Mouse (Mus musculus): ENCODE data around the gene Hivep2. TPM values are rescaled to one million over a fixed set of nuclear protein-coding genes. Genes with fewer than 3 reads are reported as not detected.

The Hivep2 gene
- polyA plus RNA-seq, 1 experiment from 2014 or later, result 21.1 TPM

GRCm38 (mm10) chr10:14132061-14132460 is 166.2 kb downstream of the Hivep2 start:
- H3K4me2 ChIP-seq (ENCODE audit: low read length), result no peak overlapping the region
- H3K27me3 ChIP-seq (replicated peaks; ENCODE audit: control insufficient read depth, insufficient read depth, low read length), result no peaks in the 10 kb centered on the region
- ATAC-seq, result no peak
- no peak overlapping the region for H3K9ac ChIP-seq (ENCODE audit: low read length)
- no peaks in the 10 kb centered on the region for H3K9me3 ChIP-seq (replicated peaks; ENCODE audit: control insufficient read depth, low read length)
- H3K36me3 ChIP-seq (ENCODE audit: control insufficient read depth, insufficient read depth, low read length), result peaks cover 22% of the 10 kb centered on the region; the same call in 1 of the 2 replicates
- H3K4me3 ChIP-seq (ENCODE audit: low read depth, low read length), result no peak overlapping the region
- no peaks in the 10 kb centered on the region for H3K4me1 ChIP-seq (ENCODE audit: control insufficient read depth, insufficient read depth, low read length)
- no peak overlapping the region for H3K27ac ChIP-seq (ENCODE audit: low read depth, low read length)
- DNase-seq (ENCODE audit: low spot score), result no peak
- 92% methylated on average over 17 of the region's 17 CpGs for WGBS

GRCm38 (mm10) chr10:14132937-14133336 is 167.1 kb downstream of the Hivep2 start:
- no peak overlapping the region for H3K9ac ChIP-seq (ENCODE audit: low read length)
- no peak overlapping the region for H3K4me2 ChIP-seq (ENCODE audit: low read length)
- no peak overlapping the region for H3K4me3 ChIP-seq (ENCODE audit: low read depth, low read length)
- H3K36me3 ChIP-seq (ENCODE audit: control insufficient read depth, insufficient read depth, low read length), result peaks cover 22% of the 10 kb centered on the region; the same call in 1 of the 2 replicates
- H3K27me3 ChIP-seq (replicated peaks; ENCODE audit: control insufficient read depth, insufficient read depth, low read length), result no peaks in the 10 kb centered on the region
- no peak for ATAC-seq
- H3K9me3 ChIP-seq (replicated peaks; ENCODE audit: control insufficient read depth, low read length), result no peaks in the 10 kb centered on the region
- no peak for DNase-seq (ENCODE audit: low spot score)
- H3K27ac ChIP-seq (ENCODE audit: low read depth, low read length), result no peak overlapping the region
- H3K4me1 ChIP-seq (ENCODE audit: control insufficient read depth, insufficient read depth, low read length), result no peaks in the 10 kb centered on the region

- Histone ChIP-seq H3K4me2 (ENCODE audit: low read length) (no peak overlapping the region), H3K9ac (ENCODE audit: low read length) (no peak overlapping the region), H3K27ac (ENCODE audit: low read depth, low read length) (no peak overlapping the region), H3K36me3 (ENCODE audit: control insufficient read depth, insufficient read depth, low read length) (peaks cover 7% of the 10 kb centered on the region), H3K4me1 (ENCODE audit: control insufficient read depth, insufficient read depth, low read length) (no peaks in the 10 kb centered on the region), H3K27me3 (replicated peaks; ENCODE audit: control insufficient read depth, insufficient read depth, low read length) (no peaks in the 10 kb centered on the region), H3K9me3 (replicated peaks; ENCODE audit: control insufficient read depth, low read length) (no peaks in the 10 kb centered on the region), H3K4me3 (ENCODE audit: low read depth, low read length) (no peak overlapping the region)
- no peak for ATAC-seq
- 90% methylated on average over 3 of the region's 3 CpGs for WGBS
- DNase-seq (ENCODE audit: low spot score), result no peak
Measured at GRCm38 (mm10) chr10:14138663-14139062, 172.8 kb downstream of the Hivep2 start.

- DNase-seq (ENCODE audit: low spot score) (no peak), ATAC-seq (no peak)
- H3K9ac ChIP-seq (ENCODE audit: low read length), result no peak overlapping the region
- H3K9me3 ChIP-seq (replicated peaks; ENCODE audit: control insufficient read depth, low read length), result no peaks in the 10 kb centered on the region
- no peak overlapping the region for H3K27ac ChIP-seq (ENCODE audit: low read depth, low read length)
- H3K36me3 ChIP-seq (ENCODE audit: control insufficient read depth, insufficient read depth, low read length), result peaks cover 22% of the 10 kb centered on the region
- H3K27me3 ChIP-seq (replicated peaks; ENCODE audit: control insufficient read depth, insufficient read depth, low read length), result no peaks in the 10 kb centered on the region
- 91% methylated on average over 3 of the region's 3 CpGs for WGBS
- no peak overlapping the region for H3K4me2 ChIP-seq (ENCODE audit: low read length)
- H3K4me3 ChIP-seq (ENCODE audit: low read depth, low read length), result no peak overlapping the region
- no peaks in the 10 kb centered on the region for H3K4me1 ChIP-seq (ENCODE audit: control insufficient read depth, insufficient read depth, low read length)
Measured at GRCm38 (mm10) chr10:14144840-14145239, 179.0 kb downstream of the Hivep2 start.

- ATAC-seq (no peak), DNase-seq (ENCODE audit: low spot score) (peak; percentile 13)
- H3K4me3 ChIP-seq (ENCODE audit: low read depth, low read length), result no peak overlapping the region
- H3K36me3 ChIP-seq (ENCODE audit: control insufficient read depth, insufficient read depth, low read length), result no peaks in the 10 kb centered on the region
- H3K4me2 ChIP-seq (ENCODE audit: low read length), result no peak overlapping the region
- no peaks in the 10 kb centered on the region for H3K4me1 ChIP-seq (ENCODE audit: control insufficient read depth, insufficient read depth, low read length)
- no peak overlapping the region for H3K9ac ChIP-seq (ENCODE audit: low read length)
- whole genome bisulfite sequencing, result 50% methylated on average over 7 of the region's 7 CpGs
- no peaks in the 10 kb centered on the region for H3K9me3 ChIP-seq (replicated peaks; ENCODE audit: control insufficient read depth, low read length)
- no peak overlapping the region for H3K27ac ChIP-seq (ENCODE audit: low read depth, low read length)
- no peaks in the 10 kb centered on the region for H3K27me3 ChIP-seq (replicated peaks; ENCODE audit: control insufficient read depth, insufficient read depth, low read length)
Measured at GRCm38 (mm10) chr10:14164829-14165228, 199.0 kb downstream of the Hivep2 start.

GRCm38 (mm10) chr10:14168197-14168844 is 202.4 kb downstream of the Hivep2 start:
- Histone ChIP-seq H3K4me1 (ENCODE audit: control insufficient read depth, insufficient read depth, low read length) (no peaks in the 10 kb centered on the region), H3K27ac (ENCODE audit: low read depth, low read length) (no peak overlapping the region), H3K36me3 (ENCODE audit: control insufficient read depth, insufficient read depth, low read length) (no peaks in the 10 kb centered on the region), H3K4me3 (ENCODE audit: low read depth, low read length) (no peak overlapping the region), H3K4me2 (ENCODE audit: low read length) (no peak overlapping the region), H3K27me3 (replicated peaks; ENCODE audit: control insufficient read depth, insufficient read depth, low read length) (no peaks in the 10 kb centered on the region), H3K9me3 (replicated peaks; ENCODE audit: control insufficient read depth, low read length) (no peaks in the 10 kb centered on the region), H3K9ac (ENCODE audit: low read length) (no peak overlapping the region)
- WGBS, result 90% methylated on average over 6 of the region's 6 CpGs
- ATAC-seq (no peak), DNase-seq (ENCODE audit: low spot score) (no peak)

- Histone ChIP-seq H3K4me1 (ENCODE audit: control insufficient read depth, insufficient read depth, low read length) (no peaks in the 10 kb centered on the region), H3K36me3 (ENCODE audit: control insufficient read depth, insufficient read depth, low read length) (no peaks in the 10 kb centered on the region), H3K9me3 (replicated peaks; ENCODE audit: control insufficient read depth, low read length) (no peaks in the 10 kb centered on the region), H3K27me3 (replicated peaks; ENCODE audit: control insufficient read depth, insufficient read depth, low read length) (no peaks in the 10 kb centered on the region), H3K4me2 (ENCODE audit: low read length) (no peak overlapping the region), H3K9ac (ENCODE audit: low read length) (no peak overlapping the region), H3K4me3 (ENCODE audit: low read depth, low read length) (no peak overlapping the region), H3K27ac (ENCODE audit: low read depth, low read length) (no peak overlapping the region)
- 55% methylated on average over 5 of the region's 5 CpGs for WGBS
- no peak for ATAC-seq
- DNase-seq (ENCODE audit: low spot score), result no peak
Measured at GRCm38 (mm10) chr10:14168869-14169566, 203.1 kb downstream of the Hivep2 start.

- DNase-seq (ENCODE audit: low spot score), result no peak
- Histone ChIP-seq H3K27ac (ENCODE audit: low read depth, low read length) (no peak overlapping the region), H3K4me3 (ENCODE audit: low read depth, low read length) (no peak overlapping the region), H3K27me3 (replicated peaks; ENCODE audit: control insufficient read depth, insufficient read depth, low read length) (no peaks in the 10 kb centered on the region), H3K4me1 (ENCODE audit: control insufficient read depth, insufficient read depth, low read length) (no peaks in the 10 kb centered on the region), H3K4me2 (ENCODE audit: low read length) (no peak overlapping the region), H3K36me3 (ENCODE audit: control insufficient read depth, insufficient read depth, low read length) (no peaks in the 10 kb centered on the region), H3K9me3 (replicated peaks; ENCODE audit: control insufficient read depth, low read length) (no peaks in the 10 kb centered on the region), H3K9ac (ENCODE audit: low read length) (no peak overlapping the region)
- no peak for ATAC-seq
- WGBS, result 78% methylated on average over 4 of the region's 4 CpGs
Measured at GRCm38 (mm10) chr10:14174124-14174523, 208.2 kb downstream of the Hivep2 start.
